Mouse (Mus musculus) frontal cortex, postnatal 36 days (tissue): ENCODE results near the gene Akt3.

Source experiments
- DNase-seq, 2 experiments: peaks; one replicate each; pipeline ENCODE4 v3.0.0; 2022; ENCODE audit warnings: low spot score in 2 of 2

The Akt3 gene

GRCm38 (mm10) chr1:176982671-176983070, 275.3 kb downstream of the Akt3 start:
- DNase-seq: no peak

GRCm38 (mm10) chr1:176981511-176981910, 276.5 kb downstream of the Akt3 start:
- no peak for DNase-seq

GRCm38 (mm10) chr1:176980801-176981400, 277.1 kb downstream of the Akt3 start:
- no peak for DNase-seq

GRCm38 (mm10) chr1:176980140-176980539, 277.9 kb downstream of the Akt3 start:
- DNase-seq: peak; percentile 45 to 74

GRCm38 (mm10) chr1:176979235-176979634, 278.8 kb downstream of the Akt3 start:
- DNase-seq: no peak

- DNase-seq: no peak
Measured at GRCm38 (mm10) chr1:176973356-176974088, 284.5 kb downstream of the Akt3 start.

GRCm38 (mm10) chr1:176971479-176971797, 286.6 kb downstream of the Akt3 start:
- no peak for DNase-seq

GRCm38 (mm10) chr1:176970635-176971478, 287.1 kb downstream of the Akt3 start:
- no peak for DNase-seq
